Mouse (Mus musculus): ENCODE data around the gene Hlf.

DNA sequence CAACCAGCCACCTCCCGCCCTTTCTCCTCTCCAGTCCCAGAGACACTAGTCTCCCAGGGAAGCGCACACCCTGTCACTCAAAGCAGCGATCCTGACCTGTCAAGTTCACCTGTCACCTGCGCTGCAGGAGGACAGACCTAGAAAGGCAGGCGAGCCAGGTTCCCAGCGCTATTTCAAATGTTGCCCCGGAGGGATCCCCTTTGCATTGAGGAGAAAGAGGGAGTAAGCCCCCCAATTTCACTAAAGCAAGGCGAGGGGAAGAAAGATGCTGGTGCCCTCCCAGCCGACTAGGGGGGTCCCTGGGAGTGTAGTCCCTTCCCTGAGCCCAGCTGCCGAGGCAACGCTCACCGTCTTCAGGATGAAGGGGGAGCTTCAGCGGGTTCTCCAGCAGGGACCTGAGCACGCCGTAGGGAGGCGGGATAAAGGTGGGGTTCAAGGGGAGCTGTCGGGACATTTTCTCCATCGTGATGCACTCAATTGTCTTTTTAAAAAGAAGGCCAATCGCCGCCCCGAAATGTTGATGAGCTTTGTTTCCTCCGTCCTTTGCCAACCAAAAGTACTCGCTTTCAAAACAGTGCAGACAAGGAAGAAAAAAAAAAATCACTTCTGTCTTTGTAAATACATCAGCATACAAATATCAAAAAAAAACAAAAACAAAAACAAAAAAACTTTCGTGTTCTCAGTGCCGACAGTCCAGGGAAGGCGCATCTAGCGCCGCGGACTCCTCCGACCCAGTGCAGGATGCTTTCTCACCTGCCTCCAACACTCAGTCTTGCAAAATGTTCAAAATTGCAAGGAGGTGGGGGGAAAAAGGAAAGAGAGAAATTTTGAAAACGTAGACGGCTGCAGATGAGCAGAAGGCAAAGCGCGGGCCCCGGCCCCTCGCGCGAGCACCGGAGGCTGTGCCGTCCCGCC is 536 bp downstream of the Hlf start:
- TF ChIP-seq CTCF (conservative IDR thresholded peaks at IDR 0.05; ENCODE audit: low read length) (no peak), NANOG (IDR thresholded peaks at IDR 0.05; ENCODE audit: borderline replicate concordance, low read length) (no peak), POU5F1 (IDR thresholded peaks at IDR 0.05; ENCODE audit: borderline replicate concordance, low read length) (no peak)

Data from E14TG2a.4 (cell line).